Mouse (Mus musculus): ENCODE data around the gene Neurog3. TPM values are rescaled to one million over a fixed set of nuclear protein-coding genes. Genes with fewer than 3 reads are reported as not detected.
A peak's percentile ranks its signal among the peaks of the same experiment; 100 is the strongest.

Neurog3 gene
- total RNA-seq, 2 experiments from 2014 or later, result not detected

DNA sequence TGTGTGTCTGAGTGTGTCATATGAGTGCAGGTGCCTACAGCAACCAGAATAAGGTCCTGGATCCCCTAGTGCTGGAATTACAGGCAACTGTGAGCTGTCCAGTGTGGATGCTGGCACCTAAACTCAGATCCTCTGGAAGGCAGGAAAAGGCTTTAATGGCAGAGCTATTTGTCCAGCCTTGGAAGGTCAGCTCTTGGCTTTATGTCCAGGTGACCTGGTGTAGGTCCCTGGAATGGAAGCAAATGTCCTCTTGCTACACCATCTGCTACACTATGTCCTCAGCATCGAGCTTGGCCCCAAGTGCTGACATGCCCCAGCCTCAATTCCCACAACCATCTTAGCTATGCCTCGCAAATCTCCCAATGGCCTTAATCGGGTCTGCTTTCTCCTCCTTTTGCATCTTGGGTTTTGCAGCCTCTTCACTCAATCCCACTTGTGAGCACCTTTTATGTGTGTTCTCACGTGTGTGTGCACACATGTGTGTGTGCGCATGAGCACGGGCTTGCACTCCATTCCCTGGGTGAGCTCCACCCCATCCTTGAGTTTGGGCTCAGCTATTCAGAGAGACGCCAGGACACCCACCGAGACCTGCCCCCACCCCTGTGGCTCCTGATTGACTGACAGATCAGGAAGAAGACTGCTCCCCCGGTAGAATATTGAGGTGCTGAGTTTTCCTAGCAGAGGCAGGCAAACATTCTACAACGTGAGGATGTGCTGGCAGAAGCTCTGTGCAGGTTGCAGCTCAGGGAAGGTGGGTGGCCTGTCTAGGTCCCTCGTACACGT is 14.8 kb downstream of the Neurog3 start:
- Histone ChIP-seq H3K4me3 (no peak overlapping the region), H3K27ac (no peak overlapping the region)
- no peak for TF ChIP-seq CTCF (IDR thresholded peaks at IDR 0.05)
- intact Hi-C loops (cut with DNase I), result no loop called here
- DNase-seq, result no peak

DNA sequence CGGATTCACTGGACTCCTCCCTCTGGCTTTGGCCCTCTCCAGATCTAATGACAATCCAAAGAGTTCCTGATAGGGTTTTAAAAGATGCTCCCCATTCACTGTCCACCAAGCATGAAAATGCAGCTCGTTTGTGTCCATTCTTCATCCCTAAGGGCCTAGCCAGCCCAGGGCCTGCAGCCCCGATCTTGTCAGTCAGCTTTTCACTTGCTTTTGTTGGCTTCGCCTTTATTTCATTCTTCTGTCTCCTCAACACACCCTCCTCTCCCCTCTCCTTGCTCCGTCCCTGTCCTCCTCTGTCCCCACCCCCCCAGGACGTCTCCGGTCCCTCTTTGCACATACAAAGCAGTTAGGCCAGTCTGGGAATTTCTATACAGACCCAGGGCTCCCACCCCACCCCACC is 17.0 kb downstream of the Neurog3 start:
- Histone ChIP-seq H3K4me3 (no peak overlapping the region), H3K27ac (no peak overlapping the region)
- TF ChIP-seq CTCF (IDR thresholded peaks at IDR 0.05), result no peak
- DNase-seq, result no peak
- intact Hi-C loops (cut with DNase I), result no loop called here

GRCm38 (mm10) chr10:62162410-62162809 is 29.5 kb downstream of the Neurog3 start:
- TF ChIP-seq CTCF (IDR thresholded peaks at IDR 0.05), result no peak
- intact Hi-C loops (cut with DNase I), result no loop called here
- Histone ChIP-seq H3K4me3 (no peak overlapping the region), H3K27ac (no peak overlapping the region)
- DNase-seq, result no peak

DNA sequence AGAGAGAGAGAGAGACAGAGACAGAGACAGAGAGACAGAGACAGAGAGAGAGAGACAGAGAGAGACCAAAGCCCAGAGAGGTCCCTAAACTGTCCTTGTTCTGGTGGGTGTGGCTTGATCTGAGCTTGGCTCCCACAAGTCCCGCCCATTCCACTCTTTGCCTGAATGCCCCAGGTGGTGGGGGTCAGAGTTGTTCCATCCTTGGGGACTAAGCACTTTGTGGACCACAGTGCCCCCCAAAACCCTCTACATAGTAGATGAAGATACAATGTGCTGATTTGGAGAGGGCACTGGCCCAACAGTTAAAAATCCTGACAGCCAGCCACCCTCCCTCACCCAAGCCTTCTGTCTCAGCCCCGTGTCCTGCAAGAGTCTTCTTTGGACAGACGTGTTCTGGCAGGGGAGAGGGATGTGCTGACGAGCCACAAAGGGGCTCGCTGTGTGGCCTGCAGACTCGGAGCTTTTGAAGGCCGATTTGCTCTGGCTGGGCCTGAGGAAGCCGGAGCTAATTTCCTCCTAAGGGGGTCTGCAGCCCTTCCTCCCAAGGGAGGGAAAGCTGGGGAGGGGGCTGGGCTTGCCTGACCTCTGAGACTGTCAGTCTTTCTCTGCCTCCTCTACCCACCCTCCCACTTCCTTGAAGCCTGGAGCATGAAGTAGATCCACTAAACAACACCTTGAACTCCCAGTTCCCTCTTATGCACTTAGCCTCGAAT is 40.1 kb downstream of the Neurog3 start:
- no peak for DNase-seq
- no peak overlapping the region for H3K27ac ChIP-seq
- H3K4me3 ChIP-seq, result no peak overlapping the region
- intact Hi-C loops (cut with DNase I), result no loop called here
- no peak for TF ChIP-seq CTCF (IDR thresholded peaks at IDR 0.05)

GRCm38 (mm10) chr10:62173941-62174448 is 41.1 kb downstream of the Neurog3 start:
- TF ChIP-seq CTCF (IDR thresholded peaks at IDR 0.05), result no peak
- Histone ChIP-seq H3K27ac (no peak overlapping the region), H3K4me3 (no peak overlapping the region)
- no peak for DNase-seq
- intact Hi-C loops (cut with DNase I), result no loop called here

DNA sequence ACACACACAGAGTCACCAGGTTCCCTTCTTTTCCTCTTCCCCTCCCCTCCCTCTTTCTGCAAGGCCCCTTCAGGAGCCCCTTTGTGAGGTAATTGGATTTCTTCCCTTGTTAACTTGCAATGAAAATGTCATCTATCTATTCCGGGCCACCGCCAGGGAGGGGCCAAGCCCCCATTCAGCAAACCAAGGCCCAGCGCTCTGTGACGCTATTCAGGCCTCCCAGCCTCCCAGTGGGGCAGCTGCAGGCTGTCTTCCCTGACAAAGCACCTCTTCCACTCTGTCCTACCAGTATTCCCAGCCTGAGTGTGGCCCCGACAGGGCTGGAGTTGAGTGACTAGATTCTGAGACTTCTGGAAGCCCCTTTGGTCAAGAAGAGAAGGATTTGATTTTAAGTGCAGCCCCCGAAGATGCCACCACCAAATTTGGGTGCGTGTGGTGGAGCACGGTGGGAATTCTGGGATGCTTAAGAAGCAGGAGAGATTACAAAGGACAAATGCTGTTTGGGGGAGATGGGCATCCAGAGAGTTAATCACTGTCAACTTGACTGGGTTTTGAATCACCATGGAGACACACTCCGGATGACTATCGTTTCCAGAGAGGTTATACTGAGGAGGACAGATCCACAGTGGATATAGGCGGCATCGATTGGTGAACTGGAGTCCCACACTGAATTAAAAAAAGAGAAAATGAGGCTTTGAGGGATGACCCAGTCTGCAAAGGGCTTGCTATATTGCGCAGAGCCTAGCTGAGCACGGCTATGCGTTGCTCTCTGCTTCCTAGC is 41.8 kb downstream of the Neurog3 start:
- intact Hi-C loops (cut with DNase I), result no loop called here
- no peak for TF ChIP-seq CTCF (IDR thresholded peaks at IDR 0.05)
- DNase-seq, result no peak
- Histone ChIP-seq H3K27ac (no peak overlapping the region), H3K4me3 (no peak overlapping the region)

DNA sequence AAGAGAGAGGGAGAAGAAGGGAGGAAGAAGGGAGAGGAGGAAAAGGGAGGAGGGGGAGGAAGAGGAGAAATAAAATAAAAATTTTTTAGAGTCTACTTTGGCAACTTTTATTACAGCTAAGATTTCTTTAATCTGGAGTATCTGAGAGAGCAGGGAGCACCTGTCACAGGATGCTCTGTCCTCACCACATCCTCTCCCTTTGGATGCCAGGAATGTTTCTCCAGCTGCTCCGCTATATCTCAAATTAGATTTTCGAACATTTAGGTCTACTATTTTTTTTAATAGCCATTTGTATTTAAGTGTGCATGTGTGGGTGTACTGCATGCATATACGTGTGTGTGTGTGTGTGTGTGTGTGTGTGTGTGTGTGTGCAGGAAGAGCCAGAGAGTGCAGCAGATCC is 47.1 kb downstream of the Neurog3 start:
- TF ChIP-seq CTCF (IDR thresholded peaks at IDR 0.05), result no peak
- no peak for DNase-seq
- Histone ChIP-seq H3K27ac (no peak overlapping the region), H3K4me3 (no peak overlapping the region)
- intact Hi-C loops (cut with DNase I), result loop anchor here (5.0 to 10.0 kb wide), 2 partner anchors 203 to 345 kb away; partner anchors contain the start of gene Col13a1

- no peak for DNase-seq
- no peak for TF ChIP-seq CTCF (IDR thresholded peaks at IDR 0.05)
- no peak overlapping the region for H3K4me3 ChIP-seq
- intact Hi-C loops (cut with DNase I), result loop anchor here (5.0 to 10.0 kb wide), 2 partner anchors 204 to 347 kb away; partner anchors contain the start of gene Col13a1
- H3K27ac ChIP-seq, result no peak overlapping the region
Measured at GRCm38 (mm10) chr10:62181701-62182100, 48.8 kb downstream of the Neurog3 start.

GRCm38 (mm10) chr10:62182471-62183014 is 49.7 kb downstream of the Neurog3 start:
- no peak for DNase-seq
- no peak overlapping the region for H3K27ac ChIP-seq
- H3K4me3 ChIP-seq, result no peak overlapping the region
- no peak for TF ChIP-seq CTCF (IDR thresholded peaks at IDR 0.05)
- intact Hi-C loops (cut with DNase I), result loop anchor here (1.0 to 10.0 kb wide), 3 partner anchors 77 to 348 kb away; partner anchors contain the start of gene Col13a1

DNA sequence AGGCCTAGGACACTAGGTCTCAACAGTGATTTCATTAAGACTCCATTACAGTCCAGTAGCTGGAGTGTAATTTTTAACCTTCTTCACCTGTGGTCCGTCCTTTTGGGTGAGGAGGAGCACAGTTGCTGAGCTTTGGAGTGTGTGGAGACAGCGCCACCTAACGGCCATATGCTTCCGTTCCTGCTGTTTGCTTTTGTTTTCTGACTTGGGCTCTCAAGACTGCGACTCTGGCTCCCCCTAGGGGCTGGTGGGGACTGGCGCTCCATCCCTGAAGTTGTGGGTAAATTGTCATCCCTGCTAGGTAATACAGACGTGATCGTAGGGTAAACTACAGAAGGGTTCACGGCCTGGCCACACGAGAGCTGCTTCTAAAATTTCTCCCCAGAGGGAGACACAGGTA is 50.2 kb downstream of the Neurog3 start:
- no peak overlapping the region for H3K27ac ChIP-seq
- intact Hi-C loops (cut with DNase I), result loop anchor here (1.0 to 10.0 kb wide), 3 partner anchors 78 to 348 kb away; partner anchors contain the start of gene Col13a1
- peak; percentile 93 for DNase-seq
- TF ChIP-seq CTCF (IDR thresholded peaks at IDR 0.05), result no peak
- no peak overlapping the region for H3K4me3 ChIP-seq

Other genes with a start within 250 kb of the Neurog3 start
- gene Col13a1, start 154.0 kb upstream of the Neurog3 start, total RNA-seq (2021), result 1 to 10 TPM in 1 of 2 experiments, under 1 TPM in 1; 0.94 to 1.4 TPM
- gene Fam241b, start 10.8 kb downstream of the Neurog3 start, total RNA-seq (2021), result 1 to 10 TPM in 1 of 2 experiments, under 1 TPM in 1; 0.99 to 1.2 TPM
- gene Tspan15, start 98.2 kb downstream of the Neurog3 start, total RNA-seq (2021), result 1 to 10 TPM; 3.5 to 6.0 TPM
- gene Tacr2, start 119.3 kb downstream of the Neurog3 start, total RNA-seq (2021), result not detected
- 1 to 10 TPM; 6.2 to 8.7 TPM for gene Hk1, start 246.8 kb downstream of the Neurog3 start, total RNA-seq (2021)

Data from gastrocnemius, adult 2 months (tissue).